Mouse (Mus musculus) limb, embryonic 14.5 days (tissue): ENCODE data around the gene Gpr39. TPM values are rescaled to one million over a fixed set of nuclear protein-coding genes. Genes with fewer than 3 reads are reported as not detected.

Experiments
- ATAC-seq: fragments of 200-750 bp; cut with Nextera tagmentation; 2 replicates; pipeline ENCODE4 v1.8.0; 2017; ENCODE audit warnings: low read depth, moderate number of reproducible peaks, moderate TSS enrichment; ENCODE audit not compliant: low FRiP score
- DNase-seq: peaks from one replicate; pipeline ENCODE4 v3.0.0-alpha.2; 2015; ENCODE audit warnings: low spot score
- H3K27ac ChIP-seq: fragments of 300-500 bp; sonication (generic); replicated peaks from 2 replicates; pipeline ENCODE4 v1.5.1; 2014; ENCODE audit warnings: low read depth, mild to moderate bottlenecking, low read length, moderate library complexity, mixed read lengths
- H3K27me3 ChIP-seq: fragments of 300-500 bp; sonication (generic); 2 replicates; pipeline ENCODE4 v1.6.1; 2014; ENCODE audit warnings: low read length, mixed read lengths; ENCODE audit not compliant: control insufficient read depth, insufficient read depth
- H3K36me3 ChIP-seq: fragments of 300-500 bp; sonication (generic); 2 replicates; pipeline ENCODE4 v1.6.1; 2014; ENCODE audit warnings: mild to moderate bottlenecking, low read length, moderate library complexity, mixed read lengths; ENCODE audit not compliant: control insufficient read depth, insufficient read depth
- H3K4me1 ChIP-seq: fragments of 300-500 bp; sonication (generic); 2 replicates; pipeline ENCODE4 v1.6.1; 2014; ENCODE audit warnings: antibody characterized with exemption, low read length, mixed read lengths; ENCODE audit not compliant: control insufficient read depth, insufficient read depth
- H3K4me2 ChIP-seq: fragments of 300-500 bp; sonication (generic); replicated peaks from 2 replicates; pipeline ENCODE4 v1.6.1; 2014; ENCODE audit warnings: low read depth, mild to moderate bottlenecking, low read length, moderate library complexity; ENCODE audit not compliant: severe bottlenecking
- H3K4me3 ChIP-seq: fragments of 300-500 bp; sonication (generic); replicated peaks from 2 replicates; pipeline ENCODE4 v1.5.1; 2014; ENCODE audit warnings: low read length
- H3K9ac ChIP-seq: fragments of 300-500 bp; sonication (generic); 2 replicates; pipeline ENCODE4 v1.6.1; 2014; ENCODE audit warnings: mild to moderate bottlenecking, low read depth, low read length, moderate library complexity; ENCODE audit not compliant: severe bottlenecking
- H3K9me3 ChIP-seq: fragments of 300-500 bp; sonication (generic); 2 replicates; pipeline ENCODE4 v1.6.1; 2016; ENCODE audit warnings: low read length; ENCODE audit not compliant: control insufficient read depth
- POLR2A ChIP-seq: fragments of 200-500 bp; IDR thresholded peaks from 2 replicates; pipeline ENCODE4 v1.8.0; 2012; ENCODE audit warnings: inconsistent platforms, mild to moderate bottlenecking, moderate library complexity, borderline replicate concordance; ENCODE audit not compliant: insufficient read depth, insufficient read length; ENCODE audit errors: extremely low read depth
- WGBS: fragments of 180-500 bp; shearing (Covaris S2); extraction: QIAGEN DNeasy Blood & Tissue Kit; methylation state at CpG from one replicate; pipeline ENCODE4 v1.1.7; 2014; 5-methylcytosine and 5-hydroxymethylcytosine counted together
- polyA plus RNA-seq, 2 experiments: library from polyadenylated mRNA; depleted of rRNA in 1 of 2; stranded (reverse) in 1 of 2; unstranded in 1 of 2; fragments of >200 nt; fragmentation: Nextera tagmentation in 1 of 2; extraction: Ambion mirVana in 1 of 2; gene quantifications; 2 replicates each; pipeline versions ENCODE4 v1.2.1 to v1.2.3; 2012 to 2014

Gene Gpr39
- polyA plus RNA-seq, 2 experiments: 0.12 to 0.23 TPM

GRCm38 (mm10) chr1:125677286-125677685 lies 491 bp downstream of the Gpr39 start:
- H3K9me3 ChIP-seq: no peaks in the 10 kb centered on the region
- DNase-seq (no peak), ATAC-seq (no peak)
- no peak for TF ChIP-seq POLR2A
- no peak overlapping the region for H3K4me2 ChIP-seq
- no peak overlapping the region for H3K4me3 ChIP-seq
- H3K27me3 ChIP-seq: no peaks in the 10 kb centered on the region
- peaks cover 11% of the 10 kb centered on the region; the same call in 1 of the 2 replicates for H3K4me1 ChIP-seq
- no peak overlapping the region for H3K9ac ChIP-seq
- 93% methylated on average over 5 of the region's 5 CpGs for WGBS
- no peak overlapping the region for H3K27ac ChIP-seq
- H3K36me3 ChIP-seq: no peaks in the 10 kb centered on the region

GRCm38 (mm10) chr1:125679522-125680077 lies 2.8 kb downstream of the Gpr39 start:
- Histone ChIP-seq H3K27me3 (no peaks in the 10 kb centered on the region), H3K9me3 (no peaks in the 10 kb centered on the region), H3K4me3 (no peak overlapping the region), H3K36me3 (no peaks in the 10 kb centered on the region), H3K9ac (no peak overlapping the region), H3K4me1 (peaks cover 11% of the 10 kb centered on the region; the same call in 1 of the 2 replicates), H3K27ac (no peak overlapping the region), H3K4me2 (no peak overlapping the region)
- 83% methylated on average over 4 of the region's 4 CpGs for WGBS
- no peak for TF ChIP-seq POLR2A
- DNase-seq (no peak), ATAC-seq (no peak)

GRCm38 (mm10) chr1:125684423-125684822 lies 7.6 kb downstream of the Gpr39 start:
- H3K4me2 ChIP-seq: no peak overlapping the region
- ATAC-seq: no peak
- no peaks in the 10 kb centered on the region for H3K27me3 ChIP-seq
- no peak for TF ChIP-seq POLR2A
- H3K9me3 ChIP-seq: no peaks in the 10 kb centered on the region
- H3K4me3 ChIP-seq: no peak overlapping the region
- DNase-seq: no peak
- no peaks in the 10 kb centered on the region for H3K36me3 ChIP-seq
- H3K4me1 ChIP-seq: peaks cover 10% of the 10 kb centered on the region
- 89% methylated on average over 3 of the region's 3 CpGs for WGBS
- no peak overlapping the region for H3K9ac ChIP-seq
- H3K27ac ChIP-seq: no peak overlapping the region

GRCm38 (mm10) chr1:125685304-125685703 lies 8.5 kb downstream of the Gpr39 start:
- no peak overlapping the region for H3K27ac ChIP-seq
- WGBS: 41% methylated on average over 1 of the region's 1 CpGs
- DNase-seq (no peak), ATAC-seq (no peak)
- H3K9ac ChIP-seq: no peak overlapping the region
- H3K4me1 ChIP-seq: peaks cover 10% of the 10 kb centered on the region
- H3K9me3 ChIP-seq: no peaks in the 10 kb centered on the region
- no peak overlapping the region for H3K4me2 ChIP-seq
- H3K4me3 ChIP-seq: no peak overlapping the region
- no peaks in the 10 kb centered on the region for H3K36me3 ChIP-seq
- H3K27me3 ChIP-seq: no peaks in the 10 kb centered on the region
- TF ChIP-seq POLR2A: no peak

- WGBS: 31% methylated on average over 13 of the region's 13 CpGs
- no peak for TF ChIP-seq POLR2A
- no peaks in the 10 kb centered on the region for H3K36me3 ChIP-seq
- H3K4me2 ChIP-seq: no peak overlapping the region; the same call in 1 of the 2 replicates
- H3K9me3 ChIP-seq: no peaks in the 10 kb centered on the region
- no peak overlapping the region for H3K4me3 ChIP-seq
- DNase-seq (peak; percentile 63), ATAC-seq (no peak)
- H3K27ac ChIP-seq: no peak overlapping the region
- peaks cover 10% of the 10 kb centered on the region for H3K4me1 ChIP-seq
- no peak overlapping the region for H3K9ac ChIP-seq
- no peaks in the 10 kb centered on the region for H3K27me3 ChIP-seq
Observed at GRCm38 (mm10) chr1:125687701-125688420, 11.1 kb downstream of the Gpr39 start.
